Mouse (Mus musculus): ENCODE data around the gene Pde10a.

The Pde10a gene

GRCm38 (mm10) chr17:8525971-8526740, 984 bp downstream of the Pde10a start:
- in situ Hi-C loops (cut with MboI, MseI) = no loop called here

GRCm38 (mm10) chr17:8526815-8527261, 1.7 kb downstream of the Pde10a start:
- in situ Hi-C loops (cut with MboI, MseI) = no loop called here

- in situ Hi-C loops (cut with MboI, MseI) = no loop called here
Observed at GRCm38 (mm10) chr17:8528641-8529040, 3.5 kb downstream of the Pde10a start.

- in situ Hi-C loops (cut with MboI, MseI) = no loop called here
Observed at GRCm38 (mm10) chr17:8532609-8533008, 7.4 kb downstream of the Pde10a start.

- in situ Hi-C loops (cut with MboI, MseI) = no loop called here
Observed at GRCm38 (mm10) chr17:8533828-8534227, 8.7 kb downstream of the Pde10a start.

GRCm38 (mm10) chr17:8536522-8536921, 11.3 kb downstream of the Pde10a start:
- in situ Hi-C loops (cut with MboI, MseI) = loop anchor here (5.0 kb wide), 1 partner anchor 59 kb away; no protein-coding TSS in a partner anchor

GRCm38 (mm10) chr17:8538102-8538501, 12.9 kb downstream of the Pde10a start:
- in situ Hi-C loops (cut with MboI, MseI) = loop anchor here (5.0 kb wide), 1 partner anchor 61 kb away; no protein-coding TSS in a partner anchor

- in situ Hi-C loops (cut with MboI, MseI) = no loop called here
Observed at GRCm38 (mm10) chr17:8541974-8542538, 16.9 kb downstream of the Pde10a start.

- in situ Hi-C loops (cut with MboI, MseI) = no loop called here
Observed at GRCm38 (mm10) chr17:8546366-8546765, 21.2 kb downstream of the Pde10a start.

GRCm38 (mm10) chr17:8548733-8549132, 23.6 kb downstream of the Pde10a start:
- in situ Hi-C loops (cut with MboI, MseI) = no loop called here

GRCm38 (mm10) chr17:8551641-8552040, 26.5 kb downstream of the Pde10a start:
- in situ Hi-C loops (cut with MboI, MseI) = no loop called here

- in situ Hi-C loops (cut with MboI, MseI) = no loop called here
Observed at GRCm38 (mm10) chr17:8552346-8553035, 27.3 kb downstream of the Pde10a start.

- in situ Hi-C loops (cut with MboI, MseI) = no loop called here
Observed at GRCm38 (mm10) chr17:8553601-8554000, 28.4 kb downstream of the Pde10a start.

- in situ Hi-C loops (cut with MboI, MseI) = no loop called here
Observed at GRCm38 (mm10) chr17:8554219-8554618, 29.0 kb downstream of the Pde10a start.

GRCm38 (mm10) chr17:8555785-8556184, 30.6 kb downstream of the Pde10a start:
- in situ Hi-C loops (cut with MboI, MseI) = no loop called here

- in situ Hi-C loops (cut with MboI, MseI) = no loop called here
Observed at GRCm38 (mm10) chr17:8556223-8556622, 31.1 kb downstream of the Pde10a start.

GRCm38 (mm10) chr17:8557926-8558325, 32.8 kb downstream of the Pde10a start:
- in situ Hi-C loops (cut with MboI, MseI) = no loop called here

- in situ Hi-C loops (cut with MboI, MseI) = no loop called here
Observed at GRCm38 (mm10) chr17:8562101-8562885, 37.1 kb downstream of the Pde10a start.

- in situ Hi-C loops (cut with MboI, MseI) = no loop called here
Observed at GRCm38 (mm10) chr17:8562886-8563280, 37.7 kb downstream of the Pde10a start.

- in situ Hi-C loops (cut with MboI, MseI) = no loop called here
Observed at GRCm38 (mm10) chr17:8566850-8567249, 41.7 kb downstream of the Pde10a start, which contains the start of gene Gm17087. Gm17087 (minus strand) TSS chr17:8566950.

- in situ Hi-C loops (cut with MboI, MseI) = no loop called here
Observed at GRCm38 (mm10) chr17:8573542-8574260, 48.5 kb downstream of the Pde10a start.

Data from T-helper 1 cell (primary cell).